Mouse (Mus musculus): ENCODE data around the gene Elk4.

- TF ChIP-seq POLR2A (IDR thresholded peaks at IDR 0.05; ENCODE audit: borderline replicate concordance, extremely low read depth, insufficient read depth, insufficient read length, poor library complexity, severe bottlenecking) (no peak), CTCF (IDR thresholded peaks at IDR 0.05; ENCODE audit: borderline replicate concordance, extremely low read depth, insufficient read depth, insufficient read length) (no peak)
Observed at GRCm38 (mm10) chr1:131972498-131973334, 34.7 kb upstream of the Elk4 start.

Data from brain, embryonic 14.5 days (tissue).